Mouse (Mus musculus) midbrain, postnatal 0 days (tissue): ENCODE data around the gene Mapk8ip3. TPM values are rescaled to one million over a fixed set of nuclear protein-coding genes. Genes with fewer than 3 reads are reported as not detected.

Experiments used
- ATAC-seq: fragments of 200-750 bp; cut with Nextera tagmentation; 2 replicates; pipeline ENCODE4 v1.8.0; 2017; ENCODE audit warnings: moderate number of reproducible peaks, mild to moderate bottlenecking, moderate TSS enrichment, moderate library complexity; ENCODE audit not compliant: low FRiP score
- DNase-seq: peaks from one replicate; pipeline ENCODE4 v3.0.0-alpha.2; 2015; ENCODE audit warnings: low spot score
- H3K27ac ChIP-seq: fragments of 300-500 bp; sonication (generic); 2 replicates; pipeline ENCODE4 v1.5.1; 2014; ENCODE audit warnings: low read depth, mild to moderate bottlenecking, low read length, mixed read lengths
- H3K27me3 ChIP-seq: fragments of 300-500 bp; sonication (generic); 2 replicates; pipeline ENCODE4 v1.6.1; 2014; ENCODE audit warnings: low read length, control low read depth, mixed read lengths; ENCODE audit not compliant: insufficient read depth
- H3K36me3 ChIP-seq: fragments of 300-500 bp; sonication (generic); 2 replicates; pipeline ENCODE4 v1.6.1; 2014; ENCODE audit warnings: low read length, control low read depth, mixed read lengths; ENCODE audit not compliant: insufficient read depth
- H3K4me1 ChIP-seq: fragments of 300-500 bp; sonication (generic); 2 replicates; pipeline ENCODE4 v1.6.1; 2014; ENCODE audit warnings: mild to moderate bottlenecking, control low read depth, antibody characterized with exemption, low read length, mixed read lengths; ENCODE audit not compliant: insufficient read depth
- H3K4me2 ChIP-seq: fragments of 300-500 bp; sonication (generic); 2 replicates; pipeline ENCODE4 v1.6.1; 2014; ENCODE audit warnings: low read depth, mild to moderate bottlenecking, low read length, mixed read lengths; ENCODE audit not compliant: poor library complexity, severe bottlenecking
- H3K4me3 ChIP-seq: fragments of 300-500 bp; sonication (generic); 2 replicates; pipeline ENCODE4 v1.5.1; 2014; ENCODE audit warnings: low read depth, mild to moderate bottlenecking, low read length, moderate library complexity
- H3K9ac ChIP-seq: fragments of 300-500 bp; sonication (generic); replicated peaks from 2 replicates; pipeline ENCODE4 v1.6.1; 2014; ENCODE audit warnings: mild to moderate bottlenecking, low read length, moderate library complexity, mixed read lengths; ENCODE audit not compliant: poor library complexity, severe bottlenecking
- H3K9me3 ChIP-seq: fragments of 300-500 bp; sonication (generic); 2 replicates; pipeline ENCODE4 v1.6.1; 2016; ENCODE audit warnings: low read length, control low read depth
- CTCF ChIP-seq: IDR thresholded peaks from 2 replicates; pipeline ENCODE4 v1.5.1; 2016; ENCODE audit warnings: antibody characterized with exemption, mild to moderate bottlenecking
- WGBS: fragments of 180-500 bp; shearing (Covaris S2); extraction: QIAGEN DNeasy Blood & Tissue Kit; methylation state at CpG from one replicate; pipeline ENCODE4 v1.1.7; 2014; 5-methylcytosine and 5-hydroxymethylcytosine counted together
- polyA plus RNA-seq: library from polyadenylated mRNA; unstranded; fragments of >200 nt; fragmentation: Nextera tagmentation; extraction: Ambion mirVana; gene quantifications from 2 replicates; pipeline ENCODE4 v1.2.1, GENCODE M21; 2015
- total RNA-seq: library from RNA; depleted of rRNA; stranded (reverse); fragments of >200 nt; gene quantifications from 2 replicates; pipeline ENCODE4 v1.2.3, GENCODE M21; 2014

Mapk8ip3 gene
- total and polyA plus RNA-seq, 2 experiments from 2014 or later = 72.5 to 168 TPM

DNA sequence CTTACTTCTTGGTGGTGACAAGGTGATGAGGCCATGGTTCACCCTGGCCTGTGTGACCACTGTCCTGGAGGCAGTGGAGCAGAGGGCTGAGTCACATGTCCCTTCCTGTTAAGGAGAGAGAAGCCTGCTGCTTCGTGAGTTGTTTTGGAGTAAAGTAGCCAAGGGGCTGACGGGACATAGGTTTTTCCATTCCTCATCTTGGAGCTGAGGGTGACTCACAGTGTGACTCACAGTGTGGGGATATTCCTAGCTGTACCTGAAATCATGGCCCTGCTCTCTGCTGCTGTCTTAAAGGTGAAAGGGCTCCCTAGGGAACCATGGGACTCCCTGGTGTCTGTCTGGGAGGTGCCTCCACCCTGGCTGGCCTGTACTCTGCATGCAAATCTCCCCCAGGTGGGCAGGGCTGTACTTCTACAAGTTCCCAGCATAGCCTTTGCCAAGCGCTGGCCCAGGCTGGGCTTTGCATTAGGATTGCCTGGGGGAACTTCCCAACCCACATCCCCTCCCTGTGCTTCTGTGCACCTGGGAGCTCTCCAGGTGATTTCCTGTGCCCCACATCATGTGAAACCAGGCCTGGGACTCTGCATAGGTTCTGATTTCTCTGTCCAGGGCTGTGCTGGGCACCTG, 80.8 kb downstream of the Mapk8ip3 start:
- 91% methylated on average over 3 of the region's 3 CpGs for WGBS
- no peak overlapping the region for H3K4me3 ChIP-seq
- no peak overlapping the region for H3K4me2 ChIP-seq
- DNase-seq (no peak), ATAC-seq (no peak)
- H3K36me3 ChIP-seq = peaks cover 35% of the 10 kb centered on the region
- no peak overlapping the region for H3K27ac ChIP-seq
- peaks cover 6% of the 10 kb centered on the region; the same call in 1 of the 2 replicates for H3K4me1 ChIP-seq
- no peak for TF ChIP-seq CTCF
- H3K9me3 ChIP-seq = no peaks in the 10 kb centered on the region
- no peak overlapping the region for H3K9ac ChIP-seq
- H3K27me3 ChIP-seq = no peaks in the 10 kb centered on the region

DNA sequence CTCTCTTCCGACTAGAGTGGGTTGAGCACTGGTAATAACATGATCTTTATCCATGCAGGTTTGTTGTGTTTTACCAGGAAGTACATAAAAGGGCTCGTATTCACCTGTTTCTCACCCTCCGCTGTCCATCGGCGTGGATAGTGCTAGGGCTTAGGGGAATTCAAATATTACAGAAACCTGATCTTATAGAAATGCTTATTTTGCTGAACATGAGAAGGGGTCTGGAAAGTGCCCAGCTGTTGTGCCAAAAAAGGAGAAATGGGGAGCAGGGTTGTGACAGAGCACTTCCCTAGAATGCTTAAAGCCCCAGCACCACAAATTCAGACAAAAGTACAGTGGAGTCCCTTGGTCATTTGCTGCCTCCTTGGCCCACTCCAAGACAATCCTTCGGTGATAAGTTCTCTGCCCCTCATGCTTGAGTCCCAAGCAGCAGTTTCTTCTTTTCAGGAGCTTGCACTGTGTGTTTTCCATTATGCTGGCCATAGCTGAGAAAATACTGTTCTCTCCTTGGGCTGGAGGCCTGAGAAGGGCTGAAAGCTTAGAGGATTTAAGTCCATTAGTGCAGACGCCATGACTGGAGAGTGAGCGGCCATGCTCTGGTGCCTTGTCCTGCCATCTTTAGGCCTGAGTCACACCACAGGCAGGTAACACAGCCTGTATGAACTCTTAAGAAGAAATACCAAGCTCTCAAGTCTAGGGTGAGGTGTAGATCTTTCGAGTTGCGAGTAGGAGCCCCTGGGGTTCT, 85.2 kb downstream of the Mapk8ip3 start:
- DNase-seq = no peak
- no peaks in the 10 kb centered on the region for H3K9me3 ChIP-seq
- H3K4me2 ChIP-seq = peak overlapping the region; percentile 83
- peaks cover 6% of the 10 kb centered on the region; the same call in 1 of the 2 replicates for H3K4me1 ChIP-seq
- H3K27ac ChIP-seq = no peak overlapping the region
- no peaks in the 10 kb centered on the region for H3K27me3 ChIP-seq
- TF ChIP-seq CTCF = no peak
- H3K9ac ChIP-seq = peak overlapping the region; percentile 74; the same call in 1 of the 2 replicates
- no peak for ATAC-seq
- 77% methylated on average over 10 of the region's 10 CpGs for WGBS
- H3K36me3 ChIP-seq = peaks cover 18% of the 10 kb centered on the region
- peak overlapping the region; percentile 84 for H3K4me3 ChIP-seq

GRCm38 (mm10) chr17:24850773-24851127, 86.0 kb downstream of the Mapk8ip3 start:
- TF ChIP-seq CTCF = no peak
- 0% methylated on average over 20 of the region's 20 CpGs for WGBS
- Histone ChIP-seq H3K4me1 (peaks cover 6% of the 10 kb centered on the region; the same call in 1 of the 2 replicates), H3K9ac (peak overlapping the region; percentile 74), H3K27ac (peak overlapping the region; percentile 93), H3K27me3 (no peaks in the 10 kb centered on the region), H3K9me3 (no peaks in the 10 kb centered on the region), H3K4me2 (peak overlapping the region; percentile 83), H3K36me3 (peaks cover 13% of the 10 kb centered on the region; the same call in 1 of the 2 replicates), H3K4me3 (peak overlapping the region; percentile 84)
- ATAC-seq (no peak), DNase-seq (no peak)

DNA sequence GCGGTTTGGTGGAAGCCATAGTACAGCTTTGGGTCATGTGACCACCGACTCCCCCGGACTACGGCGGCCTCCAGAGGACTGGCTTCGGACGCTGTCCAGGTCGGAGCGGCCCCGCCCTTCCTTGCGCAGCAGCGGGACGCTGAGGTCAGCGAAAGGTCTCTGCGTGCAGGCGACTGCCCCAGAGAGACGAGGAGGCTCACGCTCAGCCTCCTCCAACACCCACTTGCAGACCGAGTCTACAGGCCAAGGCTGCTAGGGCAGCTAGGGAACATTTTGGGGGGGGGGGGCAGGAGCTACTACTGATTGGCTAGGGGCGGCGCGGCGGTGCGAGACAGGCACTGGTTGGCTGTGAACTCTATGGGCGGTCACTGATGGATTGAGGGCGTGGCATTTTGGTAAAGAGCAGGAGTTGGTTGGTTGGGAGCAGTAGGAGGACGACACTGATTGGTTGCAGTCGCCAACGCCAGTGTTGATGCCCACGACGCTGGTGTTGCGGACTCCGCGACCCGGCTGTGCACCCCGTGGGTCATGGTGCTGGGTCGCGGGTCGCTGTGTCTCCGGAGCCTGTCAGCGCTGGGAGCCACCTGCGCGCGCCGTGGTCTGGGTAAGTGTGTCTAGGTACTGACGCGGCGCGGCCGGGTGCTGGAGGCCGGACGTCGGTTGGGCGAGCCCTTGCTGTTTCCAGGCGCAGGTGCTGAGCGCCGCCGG, 86.6 kb downstream of the Mapk8ip3 start, which contains the start of gene Fahd1:
Gene Fahd1 (minus strand): TSS at position 300 of the 708 bp plus-strand sequence.
- Histone ChIP-seq H3K36me3 (peaks cover 8% of the 10 kb centered on the region; the same call in 1 of the 2 replicates), H3K27me3 (no peaks in the 10 kb centered on the region), H3K27ac (peak within 1 kb of the TSS; percentile 93), H3K4me2 (peak within 1 kb of the TSS; percentile 95), H3K9me3 (no peaks in the 10 kb centered on the region), H3K4me3 (peak within 1 kb of the TSS; percentile 84), H3K4me1 (peaks cover 6% of the 10 kb centered on the region; the same call in 1 of the 2 replicates), H3K9ac (peak within 1 kb of the TSS; percentile 80)
- DNase-seq (peak; percentile 99), ATAC-seq (peak; percentile 100)
- TF ChIP-seq CTCF = peak; percentile 20; the same call in 1 of the 2 replicates
- under 1% methylated on average over 58 of the region's 58 CpGs for WGBS

- Histone ChIP-seq H3K4me1 (peaks cover 6% of the 10 kb centered on the region; the same call in 1 of the 2 replicates), H3K27me3 (no peaks in the 10 kb centered on the region), H3K4me2 (peak overlapping the region; percentile 95), H3K4me3 (peak overlapping the region; percentile 84), H3K36me3 (peaks cover 8% of the 10 kb centered on the region; the same call in 1 of the 2 replicates), H3K9me3 (no peaks in the 10 kb centered on the region), H3K9ac (peak overlapping the region; percentile 80), H3K27ac (peak overlapping the region; percentile 93)
- 0% methylated on average over 21 of the region's 21 CpGs for WGBS
- DNase-seq = no peak
- no peak for ATAC-seq
- TF ChIP-seq CTCF = peak; percentile 67
Observed at GRCm38 (mm10) chr17:24849733-24850064, 87.1 kb downstream of the Mapk8ip3 start.
